Mouse (Mus musculus): ENCODE results near the gene P2ry6. TPM values are rescaled to one million over a fixed set of nuclear protein-coding genes. Genes with fewer than 3 reads are reported as not detected.

Gene P2ry6
- polyA plus RNA-seq, 1 experiment from 2014 or later, result 3.6 TPM

- Histone ChIP-seq H3K4me1 (peaks cover 6% of the 10 kb centered on the region), H3K27me3 (no peaks in the 10 kb centered on the region; the same call in 1 of the 2 replicates), H3K27ac (no peak overlapping the region), H3K9ac (no peak overlapping the region), H3K4me2 (no peak overlapping the region), H3K9me3 (no peaks in the 10 kb centered on the region), H3K36me3 (no peaks in the 10 kb centered on the region), H3K4me3 (no peak overlapping the region)
- no peak for ATAC-seq (ENCODE audit: insufficient number of reproducible peaks, insufficient read depth, low FRiP score, low TSS enrichment, low read depth)
- 35% methylated on average over 21 of the region's 21 CpGs for WGBS
Measured at GRCm38 (mm10) chr7:100984452-100985395, 10.3 kb upstream of the P2ry6 start.

- H3K9me3 ChIP-seq, result no peaks in the 10 kb centered on the region
- no peak overlapping the region for H3K9ac ChIP-seq
- H3K27me3 ChIP-seq, result peaks cover 15% of the 10 kb centered on the region
- H3K27ac ChIP-seq, result no peak overlapping the region
- H3K36me3 ChIP-seq, result no peaks in the 10 kb centered on the region
- ATAC-seq (ENCODE audit: insufficient number of reproducible peaks, insufficient read depth, low FRiP score, low TSS enrichment, low read depth), result no peak
- H3K4me2 ChIP-seq, result no peak overlapping the region
- H3K4me1 ChIP-seq, result peaks cover 15% of the 10 kb centered on the region
- 32% methylated on average over 2 of the region's 2 CpGs for WGBS
- no peak overlapping the region for H3K4me3 ChIP-seq
Measured at GRCm38 (mm10) chr7:100979175-100979574, 4.7 kb upstream of the P2ry6 start.

GRCm38 (mm10) chr7:100978171-100978570 lies 3.7 kb upstream of the P2ry6 start:
- 84% methylated on average over 5 of the region's 5 CpGs for WGBS
- peaks cover 26% of the 10 kb centered on the region for H3K27me3 ChIP-seq
- no peak overlapping the region for H3K4me3 ChIP-seq
- no peak for ATAC-seq (ENCODE audit: insufficient number of reproducible peaks, insufficient read depth, low FRiP score, low TSS enrichment, low read depth)
- H3K36me3 ChIP-seq, result no peaks in the 10 kb centered on the region
- H3K9me3 ChIP-seq, result no peaks in the 10 kb centered on the region
- no peak overlapping the region for H3K9ac ChIP-seq
- H3K4me1 ChIP-seq, result peaks cover 19% of the 10 kb centered on the region
- H3K27ac ChIP-seq, result no peak overlapping the region
- H3K4me2 ChIP-seq, result no peak overlapping the region

- H3K9me3 ChIP-seq, result no peaks in the 10 kb centered on the region
- H3K27me3 ChIP-seq, result peaks cover 36% of the 10 kb centered on the region
- no peak overlapping the region for H3K4me2 ChIP-seq
- no peak overlapping the region for H3K27ac ChIP-seq
- no peaks in the 10 kb centered on the region for H3K36me3 ChIP-seq
- peaks cover 10% of the 10 kb centered on the region for H3K4me1 ChIP-seq
- no peak overlapping the region for H3K4me3 ChIP-seq
- 49% methylated on average over 3 of the region's 3 CpGs for WGBS
- no peak overlapping the region for H3K9ac ChIP-seq
- ATAC-seq (ENCODE audit: insufficient number of reproducible peaks, insufficient read depth, low FRiP score, low TSS enrichment, low read depth), result no peak
Measured at GRCm38 (mm10) chr7:100972875-100973274, 1.6 kb downstream of the P2ry6 start.

- no peaks in the 10 kb centered on the region for H3K9me3 ChIP-seq
- no peak overlapping the region for H3K9ac ChIP-seq
- no peak overlapping the region for H3K4me3 ChIP-seq
- H3K4me2 ChIP-seq, result no peak overlapping the region
- WGBS, result 72% methylated on average over 10 of the region's 10 CpGs
- H3K36me3 ChIP-seq, result no peaks in the 10 kb centered on the region
- peaks cover 6% of the 10 kb centered on the region for H3K4me1 ChIP-seq
- H3K27me3 ChIP-seq, result peaks cover 20% of the 10 kb centered on the region
- no peak for ATAC-seq (ENCODE audit: insufficient number of reproducible peaks, insufficient read depth, low FRiP score, low TSS enrichment, low read depth)
- H3K27ac ChIP-seq, result no peak overlapping the region
Measured at GRCm38 (mm10) chr7:100968874-100969659, 5.4 kb downstream of the P2ry6 start.

GRCm38 (mm10) chr7:100968376-100968775 lies 6.1 kb downstream of the P2ry6 start:
- Histone ChIP-seq H3K4me3 (no peak overlapping the region), H3K27me3 (peaks cover 13% of the 10 kb centered on the region), H3K36me3 (no peaks in the 10 kb centered on the region), H3K27ac (no peak overlapping the region), H3K4me2 (no peak overlapping the region), H3K9ac (no peak overlapping the region), H3K4me1 (peaks cover 3% of the 10 kb centered on the region; the same call in 1 of the 2 replicates), H3K9me3 (no peaks in the 10 kb centered on the region)
- ATAC-seq (ENCODE audit: insufficient number of reproducible peaks, insufficient read depth, low FRiP score, low TSS enrichment, low read depth), result no peak
- 81% methylated on average over 6 of the region's 6 CpGs for WGBS

- WGBS, result 75% methylated on average over 9 of the region's 9 CpGs
Measured at GRCm38 (mm10) chr7:100967850-100968249, 6.6 kb downstream of the P2ry6 start.

GRCm38 (mm10) chr7:100966014-100966413 lies 8.4 kb downstream of the P2ry6 start:
- Histone ChIP-seq H3K4me1 (peaks cover 3% of the 10 kb centered on the region; the same call in 1 of the 2 replicates), H3K27me3 (no peaks in the 10 kb centered on the region), H3K36me3 (no peaks in the 10 kb centered on the region), H3K9me3 (no peaks in the 10 kb centered on the region), H3K9ac (0 out of 2 replicates have a peak overlapping the region, but pooled peaks have one; percentile 17), H3K4me3 (no peak overlapping the region), H3K4me2 (no peak overlapping the region), H3K27ac (no peak overlapping the region)
- 81% methylated on average over 7 of the region's 7 CpGs for WGBS
- no peak for ATAC-seq (ENCODE audit: insufficient number of reproducible peaks, insufficient read depth, low FRiP score, low TSS enrichment, low read depth)

More at GRCm38 (mm10) chr7:100967850-100968249, 6.6 kb downstream of the P2ry6 start:
- Histone ChIP-seq H3K36me3 (no peaks in the 10 kb centered on the region), H3K4me3 (no peak overlapping the region), H3K4me2 (no peak overlapping the region), H3K27me3 (peaks cover 8% of the 10 kb centered on the region), H3K9me3 (no peaks in the 10 kb centered on the region), H3K27ac (no peak overlapping the region), H3K4me1 (peaks cover 3% of the 10 kb centered on the region; the same call in 1 of the 2 replicates), H3K9ac (no peak overlapping the region)
- ATAC-seq (ENCODE audit: insufficient number of reproducible peaks, insufficient read depth, low FRiP score, low TSS enrichment, low read depth), result no peak

- ATAC-seq (ENCODE audit: insufficient number of reproducible peaks, insufficient read depth, low FRiP score, low TSS enrichment, low read depth), result no peak
Measured at GRCm38 (mm10) chr7:100965079-100965478, 9.4 kb downstream of the P2ry6 start.

GRCm38 (mm10) chr7:100964242-100964641 lies 10.2 kb downstream of the P2ry6 start:
- no peak overlapping the region for H3K9ac ChIP-seq
- 68% methylated on average over 6 of the region's 6 CpGs for WGBS
- H3K4me2 ChIP-seq, result no peak overlapping the region
- H3K9me3 ChIP-seq, result no peaks in the 10 kb centered on the region
- peaks cover 3% of the 10 kb centered on the region; the same call in 1 of the 2 replicates for H3K4me1 ChIP-seq
- H3K36me3 ChIP-seq, result no peaks in the 10 kb centered on the region
- H3K4me3 ChIP-seq, result no peak overlapping the region
- no peak overlapping the region for H3K27ac ChIP-seq
- no peaks in the 10 kb centered on the region for H3K27me3 ChIP-seq
- ATAC-seq (ENCODE audit: insufficient number of reproducible peaks, insufficient read depth, low FRiP score, low TSS enrichment, low read depth), result no peak

More at GRCm38 (mm10) chr7:100965079-100965478, 9.4 kb downstream of the P2ry6 start:
- Histone ChIP-seq H3K36me3 (no peaks in the 10 kb centered on the region), H3K4me3 (no peak overlapping the region), H3K4me2 (no peak overlapping the region), H3K27me3 (no peaks in the 10 kb centered on the region), H3K4me1 (peaks cover 3% of the 10 kb centered on the region; the same call in 1 of the 2 replicates), H3K27ac (no peak overlapping the region), H3K9me3 (no peaks in the 10 kb centered on the region), H3K9ac (no peak overlapping the region)
- WGBS, result 28% methylated on average over 4 of the region's 4 CpGs

GRCm38 (mm10) chr7:100963381-100963780 lies 11.1 kb downstream of the P2ry6 start:
- peaks cover 3% of the 10 kb centered on the region; the same call in 1 of the 2 replicates for H3K4me1 ChIP-seq
- H3K4me2 ChIP-seq, result no peak overlapping the region
- H3K27ac ChIP-seq, result no peak overlapping the region
- H3K9me3 ChIP-seq, result no peaks in the 10 kb centered on the region
- no peak overlapping the region for H3K4me3 ChIP-seq
- no peaks in the 10 kb centered on the region for H3K27me3 ChIP-seq
- ATAC-seq (ENCODE audit: insufficient number of reproducible peaks, insufficient read depth, low FRiP score, low TSS enrichment, low read depth), result no peak
- 51% methylated on average over 8 of the region's 8 CpGs for WGBS
- no peak overlapping the region for H3K9ac ChIP-seq
- H3K36me3 ChIP-seq, result no peaks in the 10 kb centered on the region

Measured in embryonic facial prominence, embryonic 13.5 days (tissue).